Mouse (Mus musculus) layer of hippocampus, adult 18-20 months (tissue): ENCODE results near the gene Traip. TPM values are rescaled to one million over a fixed set of nuclear protein-coding genes. Genes with fewer than 3 reads are reported as not detected.
A peak's percentile ranks its signal among the peaks of the same experiment; 100 is the strongest.

Experiments
- DNase-seq, 2 experiments: peaks; one replicate each; pipeline ENCODE4 v3.0.0; 2022; ENCODE audit warnings: low spot score in 2 of 2
- total RNA-seq, 2 experiments: library from RNA; stranded (reverse); gene quantifications; 2 replicates each; pipeline ENCODE4 v1.2.3; 2021

Gene Traip
- total RNA-seq, 2 experiments from 2014 or later = 17.1 to 18.9 TPM

GRCm38 (mm10) chr9:107968531-107968930, 18.6 kb downstream of the Traip start:
- DNase-seq = no peak

GRCm38 (mm10) chr9:107970311-107970710, 20.4 kb downstream of the Traip start:
- no peak for DNase-seq

GRCm38 (mm10) chr9:107971690-107972541, 22.0 kb downstream of the Traip start:
- DNase-seq = no peak

GRCm38 (mm10) chr9:107974491-107975171, 24.7 kb downstream of the Traip start:
- DNase-seq = no peak

GRCm38 (mm10) chr9:107975399-107976386, 25.8 kb downstream of the Traip start, which contains the start of gene Uba7:
Gene Uba7 (plus strand): TSS chr9:107975505.
- no peak for DNase-seq

- DNase-seq = no peak
Measured at GRCm38 (mm10) chr9:107978815-107979214, 28.9 kb downstream of the Traip start.

- DNase-seq = peak; percentile 61 to 86
Measured at GRCm38 (mm10) chr9:107981684-107982605, 32.0 kb downstream of the Traip start.

- DNase-seq = peak in 1 of 2 experiments; percentile 70
Measured at GRCm38 (mm10) chr9:107982681-107983346, 32.9 kb downstream of the Traip start, which contains the start of gene Gm20661. Gene Gm20661 (plus strand): TSS chr9:107983058.

- peak in 1 of 2 experiments; percentile 29 for DNase-seq
Measured at GRCm38 (mm10) chr9:107983421-107983890, 33.5 kb downstream of the Traip start.

GRCm38 (mm10) chr9:107984052-107984753, 34.3 kb downstream of the Traip start:
- no peak for DNase-seq

GRCm38 (mm10) chr9:107984754-107985055, 34.8 kb downstream of the Traip start:
- DNase-seq = no peak

GRCm38 (mm10) chr9:107985131-107986119, 35.5 kb downstream of the Traip start, which contains the start of gene Inka1:
Gene Inka1 (minus strand): TSS chr9:107985879.
- DNase-seq = peak; percentile 74 to 83

GRCm38 (mm10) chr9:107986376-107986775, 36.4 kb downstream of the Traip start:
- peak; percentile 62 to 85 for DNase-seq

GRCm38 (mm10) chr9:107987950-107988349, 38.0 kb downstream of the Traip start:
- no peak for DNase-seq

- DNase-seq = no peak
Measured at GRCm38 (mm10) chr9:107992197-107992596, 42.3 kb downstream of the Traip start, which contains the start of gene Cdhr4. Gene Cdhr4 (plus strand): TSS chr9:107992497.

GRCm38 (mm10) chr9:107993013-107993412, 43.1 kb downstream of the Traip start:
- no peak for DNase-seq

GRCm38 (mm10) chr9:107994464-107994863, 44.5 kb downstream of the Traip start:
- no peak for DNase-seq
